Mouse (Mus musculus) spleen, postnatal 4 days (tissue): ENCODE results near the gene Tmem196.
A peak's percentile ranks its signal among the peaks of the same experiment; 100 is the strongest.

Experiments
- DNase-seq, 2 experiments: peaks; one replicate each; pipeline ENCODE4 v3.0.0; 2022; ENCODE audit warnings: low spot score in 2 of 2

Gene Tmem196

DNA sequence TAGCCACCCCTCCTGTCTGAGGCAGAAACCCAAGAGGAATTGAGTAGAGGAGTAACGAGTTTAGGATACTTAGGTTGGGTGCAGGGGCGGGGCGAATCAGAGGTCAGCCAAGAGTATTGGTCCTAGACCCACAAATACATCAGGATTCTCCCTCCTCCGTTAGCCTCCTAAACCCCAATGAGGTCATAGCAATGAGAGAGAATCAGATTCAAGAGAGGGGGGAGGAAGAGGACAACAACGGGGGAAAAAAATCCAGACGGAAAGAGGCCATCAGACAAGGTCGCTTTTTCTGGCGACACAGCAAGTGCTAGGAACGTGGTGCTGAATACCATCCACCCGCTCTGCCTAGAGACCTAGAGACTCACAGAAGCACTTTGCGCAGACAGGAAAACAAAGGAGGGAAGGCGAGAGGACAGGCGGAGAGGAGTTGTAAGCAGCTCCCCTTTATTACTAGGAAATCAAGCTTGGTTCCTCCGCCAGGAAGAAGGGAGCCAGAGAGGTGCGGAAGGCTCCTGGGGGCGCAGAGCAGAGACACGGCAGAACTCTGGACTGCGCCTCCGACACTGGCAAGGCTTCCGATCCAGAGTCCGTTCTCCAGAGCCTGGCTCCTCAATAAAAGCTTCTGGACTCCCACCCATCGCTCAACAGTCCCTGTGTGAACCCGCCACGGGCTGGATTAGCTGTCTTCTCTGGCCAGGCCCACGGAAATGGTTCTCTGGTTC lies at the start of gene Tmem196:
Tmem196 (plus strand) TSS at position 234 of the 722 bp plus-strand sequence.
- DNase-seq = no peak

DNA sequence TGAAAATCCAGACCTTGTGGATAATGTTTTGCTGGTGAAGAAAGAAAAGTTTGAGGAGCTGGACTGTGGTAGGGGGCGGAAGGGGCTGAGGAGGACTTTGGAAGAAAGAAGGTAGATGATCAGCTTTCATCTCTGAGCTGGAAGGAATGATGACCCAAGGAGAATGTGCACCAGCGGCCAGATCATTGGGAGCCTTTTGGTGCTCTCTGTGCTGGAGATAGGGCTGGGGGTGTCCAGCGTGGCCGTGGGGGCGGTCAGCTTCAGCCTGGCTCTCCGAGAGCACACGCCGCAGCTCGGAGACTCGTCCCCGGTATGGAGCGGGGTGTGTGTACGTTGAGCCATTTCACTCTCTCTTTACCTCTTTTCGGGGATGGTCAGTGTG lies 680 bp downstream of the Tmem196 start:
- peak in 1 of 2 experiments; percentile 54 for DNase-seq

DNA sequence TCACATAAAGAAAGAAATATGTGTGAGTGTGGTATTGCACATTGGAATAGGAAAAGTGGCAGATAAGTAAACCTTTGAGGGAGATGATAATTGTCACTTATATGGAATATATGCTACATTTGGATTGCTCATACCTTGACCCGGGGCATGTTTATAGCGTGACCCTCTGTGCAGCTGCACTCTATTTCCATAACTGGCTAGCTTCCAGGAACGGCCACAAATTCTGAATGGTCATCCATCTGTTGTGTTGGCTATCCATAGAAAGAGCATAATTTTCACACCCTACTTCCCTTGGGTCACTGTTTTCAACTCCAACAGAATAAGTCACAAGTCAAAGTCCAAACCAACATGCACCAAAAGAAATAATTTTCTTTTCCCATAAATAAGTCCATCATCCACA lies 11.4 kb downstream of the Tmem196 start:
- DNase-seq = no peak

DNA sequence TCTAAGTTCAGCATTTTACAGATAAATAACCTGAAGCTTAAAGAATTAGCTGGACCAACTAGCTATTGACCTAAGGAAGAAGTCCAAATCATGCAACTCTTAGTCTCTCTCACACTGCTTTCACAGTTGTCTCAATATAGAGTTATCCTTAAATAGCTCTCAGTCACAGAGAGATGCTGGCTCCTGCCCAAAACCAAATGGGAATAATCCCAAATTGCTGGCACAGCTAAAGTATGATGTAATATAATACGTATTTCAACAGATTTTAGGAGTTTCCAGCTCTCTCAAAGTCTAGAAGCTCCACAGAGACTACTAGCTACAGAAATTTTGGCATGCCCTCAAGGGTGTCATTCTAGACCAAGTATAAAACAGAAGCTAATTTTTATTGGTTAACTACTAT lies 15.1 kb downstream of the Tmem196 start:
- DNase-seq = no peak

DNA sequence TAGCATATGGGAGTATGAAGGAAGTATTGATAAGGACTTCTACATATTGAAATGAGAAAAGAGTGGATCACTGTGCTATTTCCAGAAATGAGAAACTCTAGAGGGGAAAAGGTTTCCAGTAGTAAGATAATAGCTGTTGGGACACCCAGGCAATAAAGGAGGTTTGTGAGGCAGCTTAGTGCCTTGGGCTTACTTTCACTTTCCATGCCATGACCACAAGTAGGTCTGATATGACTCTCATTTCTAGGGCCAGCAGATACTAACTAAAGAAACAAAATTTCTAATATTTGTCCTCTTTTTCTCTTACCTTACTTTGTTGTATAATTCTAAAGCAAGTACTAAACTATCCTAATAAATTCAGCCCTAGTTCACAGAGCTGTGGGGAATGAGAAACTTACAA lies 19.8 kb downstream of the Tmem196 start:
- DNase-seq = no peak

DNA sequence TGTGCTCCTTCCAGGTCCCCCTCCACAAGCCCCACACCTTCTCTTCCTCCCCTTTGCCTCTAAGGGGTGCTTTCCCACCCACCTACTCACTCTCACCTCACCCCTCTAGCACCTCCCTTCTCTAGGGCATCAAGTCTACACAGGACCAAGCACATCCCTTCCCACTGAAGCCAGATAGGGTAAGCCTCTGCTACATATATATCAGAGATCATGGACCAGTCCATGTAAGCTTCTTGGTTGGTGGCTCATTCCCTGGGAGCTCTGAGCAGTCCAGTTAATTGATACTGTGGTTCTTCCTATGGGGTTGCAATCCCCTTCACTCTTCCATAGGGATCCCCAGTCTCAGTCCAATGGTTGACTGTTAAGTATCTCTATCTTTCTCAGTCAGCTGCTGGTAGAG lies 24.4 kb downstream of the Tmem196 start:
- no peak for DNase-seq

DNA sequence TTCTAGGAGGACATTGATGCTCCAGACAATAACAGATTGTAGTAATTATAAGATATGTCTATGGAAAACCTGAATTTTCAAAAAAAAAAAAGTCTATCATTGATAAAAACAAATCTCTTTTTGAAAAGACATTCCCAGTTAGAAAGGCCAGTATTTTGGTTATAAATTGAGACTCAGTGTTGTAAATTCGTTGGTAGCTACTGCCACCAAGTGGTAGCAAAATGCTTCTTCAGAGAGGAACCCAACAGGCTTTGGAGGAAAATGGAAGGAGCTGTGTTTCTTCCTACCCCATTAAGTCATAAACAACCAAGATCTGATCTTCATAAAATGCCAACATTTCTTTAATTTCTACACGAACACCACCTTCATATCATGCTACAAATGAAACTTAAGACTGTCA lies 36.1 kb downstream of the Tmem196 start:
- no peak for DNase-seq

DNA sequence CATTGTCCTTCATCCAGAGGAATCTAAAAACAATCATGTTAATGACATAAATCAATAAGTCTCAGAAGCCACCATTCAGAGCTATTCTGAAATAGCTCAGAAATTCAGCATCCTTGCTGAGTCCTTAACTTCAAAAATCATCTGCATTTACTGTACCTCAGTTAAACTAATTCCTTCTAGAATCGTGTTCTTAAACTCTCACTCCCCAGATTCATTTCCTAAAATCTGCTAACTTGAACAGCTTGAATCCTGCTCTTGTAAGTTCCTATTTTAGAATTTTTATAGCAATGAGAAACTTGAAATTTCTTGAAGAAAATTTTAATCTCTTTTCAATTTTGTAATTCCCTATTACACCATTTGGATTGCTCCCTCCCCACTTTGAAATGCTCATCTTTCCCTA lies 52.6 kb downstream of the Tmem196 start:
- DNase-seq = no peak

DNA sequence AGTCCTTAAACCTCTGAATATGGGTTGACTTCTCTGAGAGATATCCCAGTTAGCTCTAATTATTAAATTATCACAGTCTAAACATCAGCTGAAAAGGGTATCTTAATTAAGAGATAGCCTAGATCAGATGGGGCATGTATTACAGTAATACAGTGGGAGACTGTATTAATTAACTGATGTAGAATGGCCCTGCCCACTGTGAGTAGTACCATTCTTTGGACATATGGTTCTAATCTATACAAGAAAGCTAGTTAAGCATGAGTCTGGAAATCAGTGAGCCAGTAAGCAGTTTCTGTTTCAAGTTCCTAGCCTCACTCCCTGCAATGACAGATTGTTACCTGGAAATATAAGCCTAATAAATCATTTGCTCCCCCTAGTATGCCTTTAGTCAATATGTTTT lies 58.7 kb downstream of the Tmem196 start:
- DNase-seq = no peak

DNA sequence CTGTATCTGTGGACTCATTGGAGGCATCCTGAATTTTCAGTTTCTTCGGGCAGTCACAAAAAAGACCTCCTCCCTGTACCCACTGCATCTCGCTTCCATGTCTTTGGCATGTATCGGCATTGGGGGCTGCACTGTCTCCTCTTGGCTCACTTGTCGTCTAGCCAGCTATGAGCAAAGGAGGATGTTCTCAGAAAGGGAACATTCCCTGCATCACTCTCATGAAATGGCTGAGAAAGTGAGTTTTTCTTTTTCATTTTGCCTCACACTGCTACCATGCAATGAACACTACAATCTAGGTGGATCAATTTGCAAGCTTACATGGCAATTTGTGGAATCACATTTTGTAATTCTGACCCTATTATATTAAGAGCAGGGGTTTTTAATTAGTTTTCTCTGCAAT lies 69.1 kb downstream of the Tmem196 start:
- DNase-seq = no peak

DNA sequence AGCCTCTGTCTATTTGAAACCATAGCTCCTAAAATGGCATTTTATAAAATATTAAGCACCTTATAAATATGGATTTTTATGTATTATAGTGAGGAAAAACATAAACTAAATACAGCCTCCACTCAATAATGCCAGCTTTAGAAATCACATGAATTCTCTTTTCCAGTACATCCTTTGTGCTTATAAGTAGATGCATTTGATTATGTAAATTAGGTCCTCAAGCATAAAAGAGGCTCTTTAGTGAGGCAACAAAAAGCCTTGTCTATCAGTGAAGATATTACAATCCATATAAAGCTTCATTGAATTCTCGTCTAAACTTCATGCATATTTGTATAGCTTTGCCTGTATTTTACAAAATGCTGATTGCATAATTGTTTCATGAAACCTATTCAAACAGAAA lies 69.6 kb downstream of the Tmem196 start:
- no peak for DNase-seq

DNA sequence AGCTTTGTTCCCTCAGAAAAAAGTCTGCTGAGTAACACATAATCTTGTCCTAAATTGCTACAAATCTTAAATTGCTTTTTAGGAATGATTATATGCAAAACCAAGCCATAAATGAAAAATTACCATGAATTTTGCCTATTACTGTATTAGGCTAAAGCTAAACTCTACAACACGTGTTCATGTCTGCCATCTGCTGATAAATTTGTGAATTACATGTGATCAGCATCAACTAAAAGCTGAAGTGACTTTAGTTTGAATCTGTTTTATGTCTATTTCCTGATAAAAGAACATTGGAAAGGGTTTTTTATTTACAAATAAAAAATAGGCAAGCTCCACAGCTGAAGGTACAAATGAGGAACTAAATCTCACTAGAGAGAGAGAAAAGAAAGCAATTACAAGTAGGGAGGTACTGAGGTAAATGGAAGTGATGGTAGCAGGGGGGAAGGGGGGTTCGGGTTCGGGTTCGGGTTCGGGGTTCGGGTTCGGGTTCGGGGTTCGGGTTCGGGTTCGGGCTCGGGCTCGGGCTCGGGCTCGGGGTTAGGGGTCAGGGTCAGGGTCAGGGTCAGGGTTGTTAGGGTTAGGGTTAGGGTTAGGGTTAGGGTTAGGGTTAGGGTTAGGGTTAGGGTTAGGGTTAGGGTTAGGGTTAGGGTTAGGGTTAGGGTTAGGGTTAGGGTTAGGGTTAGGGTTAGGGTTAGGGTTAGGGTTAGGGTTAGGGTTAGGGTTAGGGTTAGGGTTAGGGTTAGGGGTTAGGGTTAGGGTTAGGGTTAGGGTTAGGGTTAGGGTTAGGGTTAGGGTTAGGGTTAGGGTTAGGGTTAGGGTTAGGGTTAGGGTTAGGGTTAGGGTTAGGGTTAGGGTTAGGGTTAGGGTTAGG lies 82.7 kb downstream of the Tmem196 start:
- DNase-seq = peak; percentile 83 to 96
